Mouse (Mus musculus) erythroblast, embryonic 14.5 days (primary cell): ENCODE results near the gene Bclaf3. TPM values are rescaled to one million over a fixed set of nuclear protein-coding genes. Genes with fewer than 3 reads are reported as not detected.
"Not testable (repeated sequence)": the region's sequence is repeated elsewhere in the genome, so short reads cannot be mapped to it uniquely, and the experiment has no call there.

Experiments
- H3K27me3 ChIP-seq: 2 replicates; pipeline ENCODE4 v1.6.1; 2012; ENCODE audit warnings: inconsistent platforms; ENCODE audit not compliant: control insufficient read depth
- H3K36me3 ChIP-seq: 2 replicates; pipeline ENCODE4 v1.6.1; 2012; ENCODE audit warnings: mild to moderate bottlenecking, inconsistent platforms; ENCODE audit not compliant: control insufficient read depth
- H3K4me1 ChIP-seq: 2 replicates; pipeline ENCODE4 v1.6.1; 2012; ENCODE audit warnings: inconsistent platforms; ENCODE audit not compliant: control insufficient read depth
- H3K4me3 ChIP-seq: replicated peaks from 2 replicates; pipeline ENCODE3; 2012; ENCODE audit warnings: moderate library complexity, mild to moderate bottlenecking, inconsistent platforms
- H3K9me3 ChIP-seq: 2 replicates; pipeline ENCODE4 v1.6.1; 2012; ENCODE audit warnings: low read length, inconsistent platforms, mixed read lengths; ENCODE audit not compliant: control insufficient read depth
- GATA1 ChIP-seq: IDR thresholded peaks from 2 replicates; pipeline ENCODE4 v1.6.1; 2012; ENCODE audit warnings: low read length, inconsistent platforms, mixed read lengths
- TAL1 ChIP-seq: IDR thresholded peaks from 3 replicates; pipeline ENCODE4 v1.6.1; 2012; ENCODE audit warnings: low read length, inconsistent platforms, mixed read lengths
- polyA plus RNA-seq: library from polyadenylated mRNA; stranded (reverse); fragments of >175 nt; gene quantifications from 2 replicates; pipeline ENCODE4 v1.2.3, GENCODE M21; 2012

Gene Bclaf3
- 0.11 and 0.13 TPM in 2 replicates for polyA plus RNA-seq

DNA sequence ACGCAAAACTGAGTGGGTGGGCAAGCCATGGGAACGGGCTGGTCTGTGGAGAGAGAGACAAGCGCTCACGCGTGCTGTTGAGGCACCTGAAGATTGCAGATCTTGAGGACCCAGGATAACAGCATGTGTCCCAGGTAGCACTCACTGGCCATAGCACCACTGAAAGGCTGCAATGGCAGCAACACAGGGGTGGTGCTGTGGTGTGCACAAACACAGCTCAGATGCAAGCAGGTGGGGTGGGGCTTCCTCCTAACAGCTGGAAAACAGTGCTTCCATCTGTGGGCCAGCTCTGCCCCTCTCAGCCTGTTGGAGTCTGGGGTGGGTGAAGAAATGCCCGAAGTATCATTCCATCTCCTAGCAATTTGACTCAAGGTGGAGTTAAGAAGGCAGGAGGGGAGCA, at the start of gene Bclaf3:
TSS of gene Bclaf3 (plus strand) at position 301 of the 400 bp plus-strand sequence.
- Histone ChIP-seq H3K27me3 (peaks cover 3% of the 10 kb centered on the region; the same call in 1 of the 2 replicates), H3K36me3 (no peaks in the 10 kb centered on the region), H3K4me3 (no peak within 1 kb of the TSS), H3K4me1 (no peaks in the 10 kb centered on the region; the same call in 1 of the 2 replicates), H3K9me3 (no peaks in the 10 kb centered on the region)
- TF ChIP-seq GATA1 (no peak), TAL1 (no peak)

- TF ChIP-seq TAL1 (peak; percentile 49), GATA1 (peak; percentile 44; the same call in 1 of the 2 replicates)
- Histone ChIP-seq H3K4me1 (peaks cover 47% of the 10 kb centered on the region), H3K27me3 (peaks cover 10% of the 10 kb centered on the region)
- H3K36me3 ChIP-seq, H3K9me3 ChIP-seq, H3K4me3 ChIP-seq: not testable (repeated sequence)
Measured at GRCm38 (mm10) chrX:159478243-159478940, 48.1 kb upstream of the Bclaf3 start.

DNA sequence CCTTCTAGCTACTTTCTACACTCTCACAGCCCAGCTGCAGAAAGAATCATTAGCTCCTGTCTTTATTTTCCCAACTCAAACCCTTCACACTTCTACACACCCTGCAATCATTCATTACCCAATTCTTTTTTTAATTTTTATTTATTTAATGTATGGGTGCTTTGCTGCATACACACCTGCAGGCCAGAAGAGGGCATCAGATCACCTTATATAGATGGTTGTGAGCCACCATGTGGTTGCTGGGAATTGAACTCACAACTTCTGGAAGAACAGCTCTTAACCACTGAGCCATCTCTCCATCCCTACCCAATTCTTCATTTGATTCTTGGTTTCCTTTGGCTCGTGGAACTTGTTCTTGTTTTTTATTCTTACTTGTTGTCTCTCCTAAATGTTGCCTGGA, 42.2 kb upstream of the Bclaf3 start:
- H3K36me3 ChIP-seq: no peaks in the 10 kb centered on the region
- no peak overlapping the region for H3K4me3 ChIP-seq
- peaks cover 11% of the 10 kb centered on the region for H3K27me3 ChIP-seq
- no peak for TF ChIP-seq GATA1
- TF ChIP-seq TAL1: no peak
- H3K4me1 ChIP-seq: peaks cover 12% of the 10 kb centered on the region
- no peaks in the 10 kb centered on the region for H3K9me3 ChIP-seq

- Histone ChIP-seq H3K4me1 (no peaks in the 10 kb centered on the region), H3K9me3 (no peaks in the 10 kb centered on the region), H3K36me3 (no peaks in the 10 kb centered on the region), H3K4me3 (no peak overlapping the region), H3K27me3 (no peaks in the 10 kb centered on the region)
- no peak for TF ChIP-seq TAL1
- no peak for TF ChIP-seq GATA1
Measured at GRCm38 (mm10) chrX:159503181-159503580, 23.3 kb upstream of the Bclaf3 start.

DNA sequence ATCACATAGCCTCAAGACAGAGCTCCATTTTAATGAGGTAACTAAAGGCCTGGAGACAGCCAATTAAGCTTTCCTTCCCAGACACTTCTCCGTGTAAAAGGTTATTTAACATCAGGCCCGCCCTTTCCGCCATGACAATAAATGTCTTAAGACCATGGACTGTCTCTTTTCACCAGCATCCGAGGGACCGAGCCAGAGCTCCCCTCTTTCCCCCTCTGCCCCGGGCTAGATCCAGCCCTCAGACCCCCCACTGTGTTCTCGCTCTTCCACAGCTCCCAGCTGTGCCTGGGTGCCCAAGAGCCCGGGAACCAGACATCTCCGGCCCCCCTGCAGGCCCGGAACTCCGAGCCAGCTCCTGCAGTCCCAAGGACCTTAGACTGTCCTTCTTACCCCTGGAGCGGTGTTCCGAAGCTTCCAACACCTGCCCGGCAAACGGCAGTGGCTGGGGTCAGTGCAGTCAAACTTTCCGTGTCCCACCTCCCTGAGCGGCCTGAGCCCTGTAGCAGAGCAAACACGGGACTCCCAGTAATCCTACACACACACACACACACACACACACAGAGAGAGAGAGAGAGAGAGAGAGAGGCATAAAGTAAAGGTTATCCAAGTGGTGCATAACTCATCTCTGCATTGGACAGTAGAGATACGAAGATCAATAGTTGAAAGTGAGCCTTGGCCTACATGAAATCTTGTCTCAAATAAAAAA, 18.0 kb upstream of the Bclaf3 start:
- no peak for TF ChIP-seq GATA1
- TF ChIP-seq TAL1: no peak
- Histone ChIP-seq H3K36me3 (no peaks in the 10 kb centered on the region), H3K4me3 (no peak overlapping the region), H3K9me3 (no peaks in the 10 kb centered on the region; the same call in 1 of the 2 replicates), H3K27me3 (no peaks in the 10 kb centered on the region), H3K4me1 (peaks cover 7% of the 10 kb centered on the region)

DNA sequence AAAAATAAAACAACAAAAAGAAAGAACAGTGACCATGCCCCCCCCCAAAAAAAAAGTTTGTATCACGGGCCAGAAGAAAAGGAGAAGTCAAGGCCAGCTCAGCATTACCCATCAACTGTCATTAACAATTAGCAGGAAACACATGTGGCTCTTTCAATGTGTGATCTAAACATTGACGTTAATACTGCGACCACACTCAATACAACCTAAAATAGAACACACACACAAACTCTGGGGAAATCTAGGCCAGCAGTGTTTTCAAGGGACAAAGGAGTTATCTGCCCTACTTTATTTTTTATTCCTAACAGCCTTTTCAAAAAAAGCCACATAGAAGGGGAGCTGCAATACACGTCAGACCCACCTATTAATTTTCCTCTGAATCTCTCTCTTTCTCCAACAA, 17.4 kb upstream of the Bclaf3 start:
- Histone ChIP-seq H3K9me3 (no peaks in the 10 kb centered on the region; the same call in 1 of the 2 replicates), H3K36me3 (no peaks in the 10 kb centered on the region), H3K4me3 (no peak overlapping the region), H3K4me1 (peaks cover 7% of the 10 kb centered on the region), H3K27me3 (no peaks in the 10 kb centered on the region)
- TF ChIP-seq GATA1 (no peak), TAL1 (no peak)

DNA sequence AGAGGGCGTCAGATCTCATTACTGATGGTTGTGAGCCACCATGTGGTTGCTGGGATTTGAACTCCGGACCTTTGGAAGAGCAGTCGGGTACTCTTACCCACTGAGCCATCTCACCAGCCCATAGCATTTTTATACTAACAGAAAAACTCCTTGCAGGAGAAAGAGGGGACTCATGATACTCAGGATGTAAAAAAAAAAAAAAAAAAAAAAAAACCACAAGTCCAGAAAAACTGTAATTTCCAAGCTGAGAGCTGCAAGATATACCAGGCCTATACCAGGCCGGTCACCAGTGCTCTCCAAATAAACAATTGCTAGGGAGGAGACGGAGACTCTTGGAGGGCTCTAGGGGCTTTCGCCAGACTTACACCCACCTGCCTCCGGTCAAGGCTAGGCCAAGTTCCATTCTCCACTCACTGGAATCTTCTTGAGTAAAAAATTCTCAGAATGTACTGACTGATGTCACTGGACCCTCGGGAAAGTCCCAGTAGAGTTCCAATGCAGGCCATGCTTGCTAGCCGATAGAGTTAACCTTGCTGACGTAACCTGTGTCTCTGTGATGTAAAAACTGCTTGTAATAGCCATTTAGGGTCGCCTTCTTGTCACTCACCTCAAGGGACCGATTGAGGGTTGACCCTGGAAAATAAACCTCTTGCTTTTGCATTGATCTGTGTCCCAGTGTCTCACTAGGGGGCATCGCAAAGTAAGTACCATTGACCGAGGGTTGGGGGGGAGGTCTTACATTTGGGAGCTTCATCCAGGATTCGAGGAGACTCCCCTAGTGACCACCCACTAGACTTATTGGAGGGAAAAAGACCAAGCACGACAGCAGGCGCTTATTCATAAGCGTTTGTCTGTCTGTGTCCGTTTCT, 16.4 kb upstream of the Bclaf3 start:
- no peaks in the 10 kb centered on the region for H3K27me3 ChIP-seq
- H3K9me3 ChIP-seq: no peaks in the 10 kb centered on the region; the same call in 1 of the 2 replicates
- H3K4me3 ChIP-seq: peak overlapping the region; percentile 59
- peaks cover 7% of the 10 kb centered on the region for H3K4me1 ChIP-seq
- H3K36me3 ChIP-seq: no peaks in the 10 kb centered on the region
- TF ChIP-seq TAL1 (no peak), GATA1 (no peak)

- H3K27me3 ChIP-seq: no peaks in the 10 kb centered on the region
- H3K4me1 ChIP-seq: peaks cover 7% of the 10 kb centered on the region
- peak overlapping the region; percentile 59 for H3K4me3 ChIP-seq
- no peaks in the 10 kb centered on the region for H3K36me3 ChIP-seq
- no peaks in the 10 kb centered on the region; the same call in 1 of the 2 replicates for H3K9me3 ChIP-seq
- TF ChIP-seq TAL1 (no peak), GATA1 (no peak)
Measured at GRCm38 (mm10) chrX:159510716-159511051, 15.8 kb upstream of the Bclaf3 start.
